Mouse (Mus musculus): ENCODE measurements around the gene Lrrc55. TPM values are rescaled to one million over a fixed set of nuclear protein-coding genes. Genes with fewer than 3 reads are reported as not detected.

The Lrrc55 gene
- polyA plus RNA-seq (2017; shearing (Covaris generic)) = not detected

DNA sequence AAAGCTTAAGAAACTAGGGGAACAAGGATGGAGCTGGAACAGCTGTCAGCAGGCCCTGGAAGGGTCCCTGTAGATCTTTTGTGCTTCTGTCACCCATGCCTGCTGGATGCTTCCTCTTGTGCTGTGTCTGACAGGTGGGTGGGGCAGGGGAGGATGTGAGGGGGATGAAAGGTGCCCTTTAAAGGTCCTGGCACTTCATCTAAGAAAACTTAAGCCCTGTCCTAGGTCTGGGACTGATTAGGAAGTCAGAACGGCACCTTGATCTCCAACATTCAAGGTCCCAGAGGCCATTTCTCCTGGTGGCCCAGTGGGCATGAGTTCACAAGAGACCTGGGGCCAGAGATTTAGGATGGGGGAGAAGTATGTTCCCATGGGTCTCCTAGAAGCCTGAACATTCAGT lies at the start of gene Lrrc55:
TSS of gene Lrrc55 (minus strand) at position 297 of the 400 bp plus-strand sequence.

DNA sequence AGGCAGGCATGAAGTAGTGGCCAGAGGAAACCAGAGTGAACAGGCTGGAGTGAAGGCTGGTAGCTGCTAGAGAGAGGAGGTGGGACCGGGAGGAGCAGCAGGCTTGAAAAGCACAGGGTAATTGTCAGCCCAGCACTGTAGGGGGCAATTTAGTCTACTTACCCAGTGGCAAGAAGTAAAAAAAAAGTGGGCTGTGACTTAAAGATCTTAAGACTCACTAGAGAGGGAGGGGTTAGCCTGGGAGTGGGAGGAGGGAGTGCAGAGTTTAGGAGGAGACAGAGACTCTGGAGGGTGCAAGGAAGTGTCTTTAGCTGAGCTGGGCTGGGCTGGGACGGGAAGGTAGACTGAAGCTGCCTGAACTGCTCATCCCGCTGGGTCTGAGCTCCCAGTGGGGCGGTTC lies 60.9 kb downstream of the Lrrc55 start, which contains the start of gene Aplnr:
TSS of gene Aplnr (plus strand) at position 137 of the 400 bp plus-strand sequence.

Other genes starting within 250 kb of the Lrrc55 start
- gene Prg2, start 216.7 kb downstream of the Lrrc55 start, polyA plus RNA-seq (2017; shearing (Covaris generic)) = not detected
- not detected for gene Prg3, start 209.0 kb downstream of the Lrrc55 start, polyA plus RNA-seq (2017; shearing (Covaris generic))
- gene Ssrp1, start 160.0 kb downstream of the Lrrc55 start, polyA plus RNA-seq (2017; shearing (Covaris generic)) = 161 TPM
- 0.85 TPM for gene P2rx3, start 159.7 kb downstream of the Lrrc55 start, polyA plus RNA-seq (2017; shearing (Covaris generic))
- gene Tnks1bp1, start 149.2 kb downstream of the Lrrc55 start, polyA plus RNA-seq (2017; shearing (Covaris generic)) = 11.0 TPM
- gene Aplnr, start 61.0 kb downstream of the Lrrc55 start, polyA plus RNA-seq (2017; shearing (Covaris generic)) = not detected
- not detected for gene Olfr987, start 142.1 kb upstream of the Lrrc55 start, polyA plus RNA-seq (2017; shearing (Covaris generic))
- gene Olfr988, start 166.0 kb upstream of the Lrrc55 start, polyA plus RNA-seq (2017; shearing (Covaris generic)) = not detected
- not detected for gene Olfr992, start 212.3 kb upstream of the Lrrc55 start, polyA plus RNA-seq (2017; shearing (Covaris generic))
- not detected for gene Olfr993, start 217.7 kb upstream of the Lrrc55 start, polyA plus RNA-seq (2017; shearing (Covaris generic))
- not detected for gene Olfr994, start 239.3 kb upstream of the Lrrc55 start, polyA plus RNA-seq (2017; shearing (Covaris generic))
- gene Olfr995, start 246.4 kb upstream of the Lrrc55 start, polyA plus RNA-seq (2017; shearing (Covaris generic)) = 0.20 TPM

All from naive thymus-derived CD4-positive, alpha-beta T cell, adult 5 months (primary cell).